Mouse (Mus musculus) adrenal gland, adult 8-10 months (tissue): ENCODE data around the gene Taf3. TPM values are rescaled to one million over a fixed set of nuclear protein-coding genes. Genes with fewer than 3 reads are reported as not detected.

Source experiments
- DNase-seq: peaks from one replicate; pipeline ENCODE4 v3.0.0; 2022
- total RNA-seq, 4 experiments: library from RNA; stranded (reverse); gene quantifications; 2 replicates each; pipeline ENCODE4 v1.2.4; 2022

Gene Taf3
- 10 to 100 TPM; 11.8 to 12.7 (median 12.4) TPM for total RNA-seq

DNA sequence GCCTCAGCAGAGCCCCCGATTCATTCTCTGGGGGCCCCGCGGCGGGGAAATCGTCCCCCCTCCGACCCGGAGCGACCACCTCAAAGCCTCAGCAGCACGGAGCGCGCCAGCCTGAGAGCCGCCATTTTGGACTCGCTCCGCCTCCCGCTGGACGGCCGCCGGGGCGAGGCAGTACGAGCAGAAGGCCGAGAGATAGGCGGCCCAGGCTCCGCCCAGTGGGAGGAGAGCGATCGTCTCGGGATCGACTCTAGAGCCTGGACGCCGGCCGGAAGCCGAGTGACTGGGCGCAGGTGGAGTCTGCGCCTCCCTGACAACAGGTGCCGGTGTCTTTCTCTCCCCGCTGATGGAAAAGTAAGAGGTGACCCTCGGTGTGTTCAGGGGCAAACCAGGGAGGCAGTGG lies at the start of gene Taf3:
Gene Taf3, minus strand, starts transcription at position 136 of the 400 bp plus-strand sequence.
- peak; percentile 90 for DNase-seq

DNA sequence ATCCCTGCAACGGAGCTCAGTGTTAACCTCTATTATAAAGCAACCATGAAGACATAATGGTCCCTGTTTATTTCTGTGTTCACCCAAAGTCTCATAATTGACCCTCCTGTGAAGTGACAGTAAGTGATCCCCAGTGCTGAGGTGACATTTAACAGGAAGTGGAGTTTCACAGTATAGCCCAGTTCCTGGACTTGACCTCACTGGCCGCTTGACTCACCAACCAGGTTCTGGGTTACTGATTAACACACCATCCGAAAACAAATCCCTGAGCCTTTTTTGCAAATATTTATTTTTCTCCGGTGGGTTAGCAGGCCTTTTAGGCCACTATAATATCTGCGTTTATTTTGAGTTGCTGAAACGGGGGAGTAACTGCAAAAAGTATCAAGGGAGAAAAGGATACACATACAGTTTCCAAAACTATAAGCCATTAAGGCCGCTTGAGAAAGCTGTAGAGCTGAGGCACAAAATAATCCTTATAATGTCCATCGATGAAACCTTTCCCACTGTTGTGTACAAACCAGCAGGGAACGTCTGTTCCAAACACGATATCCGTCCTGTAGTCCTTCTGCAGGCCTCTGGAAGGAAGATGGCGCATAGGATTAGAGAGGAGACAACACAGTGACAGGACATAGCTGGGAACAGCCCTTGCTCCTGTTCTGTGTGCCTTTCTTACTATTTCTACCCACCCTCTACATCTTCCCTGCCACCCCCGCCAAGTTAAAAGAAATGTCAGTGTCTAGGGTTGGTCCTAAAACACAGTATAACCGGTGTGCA lies 46.1 kb upstream of the Taf3 start:
- DNase-seq: no peak

DNA sequence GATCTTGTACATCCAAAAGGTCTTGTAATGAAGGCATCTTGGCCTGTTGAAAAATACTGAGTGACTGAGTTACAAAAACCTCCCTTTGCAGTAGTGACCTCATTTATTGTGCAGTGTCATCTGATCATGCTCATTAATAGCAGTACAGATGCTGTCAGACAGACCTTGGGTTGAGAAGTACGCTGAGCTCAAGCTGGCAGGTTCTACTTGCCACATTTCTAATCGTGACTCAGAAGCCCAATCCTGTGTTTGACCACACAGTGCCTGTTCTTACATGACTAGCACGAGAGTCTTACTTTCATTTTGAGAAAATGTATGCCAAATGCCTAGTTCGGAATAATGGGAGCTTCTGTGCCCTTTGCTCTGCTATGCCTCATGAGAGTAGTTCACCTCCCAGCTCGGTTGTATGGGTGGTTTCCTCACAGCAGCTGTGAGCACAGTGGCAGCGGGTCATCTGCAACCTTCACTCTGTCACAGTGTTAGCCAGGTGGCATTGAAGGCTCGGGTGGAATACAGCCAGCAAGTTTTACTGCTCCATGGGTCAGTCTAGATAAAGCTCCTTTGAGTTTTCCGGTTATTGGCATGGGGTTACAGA lies 39.0 kb upstream of the Taf3 start:
- peak; percentile 47 for DNase-seq

DNA sequence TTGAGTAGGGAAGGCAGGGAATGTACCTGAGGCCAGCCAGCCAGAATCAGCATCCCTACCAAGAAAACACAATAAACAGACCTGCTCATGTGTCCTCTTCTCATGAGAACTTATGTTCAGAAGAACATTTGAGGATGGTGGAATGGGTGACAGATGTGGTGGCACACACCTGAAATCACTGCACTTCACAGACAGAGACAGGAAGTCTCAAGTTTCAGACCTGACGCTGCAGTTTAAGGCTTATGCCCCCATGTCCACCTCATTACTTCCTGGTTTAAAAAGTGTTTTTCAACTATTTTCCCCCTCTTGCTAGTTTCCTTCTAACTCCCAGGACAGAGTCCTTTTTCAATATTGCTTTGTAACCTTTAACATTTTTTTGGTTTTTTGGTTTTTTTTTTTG lies 34.3 kb upstream of the Taf3 start:
- DNase-seq: no peak

DNA sequence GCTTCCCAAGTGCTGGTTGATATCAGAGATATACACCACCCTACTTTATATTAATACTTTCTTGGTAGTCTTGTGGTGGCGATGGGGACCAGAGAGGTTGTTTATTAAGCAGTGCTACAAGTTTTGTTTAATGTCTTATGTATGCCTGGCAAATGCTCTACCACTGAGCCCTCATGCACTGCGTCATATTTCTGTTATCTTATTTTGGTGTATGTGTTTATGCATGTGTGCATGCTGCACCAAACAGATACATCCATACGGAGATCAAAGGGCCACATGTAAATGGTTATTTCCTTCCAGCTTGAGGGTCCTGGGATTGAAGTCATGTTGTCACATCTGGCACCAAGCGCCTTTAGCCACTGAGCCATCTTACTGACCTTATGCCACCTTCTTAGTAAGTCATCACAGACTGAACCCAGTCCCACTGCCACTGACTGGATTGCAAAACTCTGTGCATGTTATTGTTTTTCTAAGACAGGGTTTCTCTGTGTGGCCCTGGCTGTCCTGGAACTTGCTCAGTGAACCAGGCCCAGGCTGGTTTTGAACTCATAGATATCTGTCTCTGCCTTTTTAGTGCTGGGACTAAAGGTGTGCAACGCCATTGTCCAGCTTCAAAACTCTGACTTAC lies 33.2 kb upstream of the Taf3 start:
- no peak for DNase-seq

DNA sequence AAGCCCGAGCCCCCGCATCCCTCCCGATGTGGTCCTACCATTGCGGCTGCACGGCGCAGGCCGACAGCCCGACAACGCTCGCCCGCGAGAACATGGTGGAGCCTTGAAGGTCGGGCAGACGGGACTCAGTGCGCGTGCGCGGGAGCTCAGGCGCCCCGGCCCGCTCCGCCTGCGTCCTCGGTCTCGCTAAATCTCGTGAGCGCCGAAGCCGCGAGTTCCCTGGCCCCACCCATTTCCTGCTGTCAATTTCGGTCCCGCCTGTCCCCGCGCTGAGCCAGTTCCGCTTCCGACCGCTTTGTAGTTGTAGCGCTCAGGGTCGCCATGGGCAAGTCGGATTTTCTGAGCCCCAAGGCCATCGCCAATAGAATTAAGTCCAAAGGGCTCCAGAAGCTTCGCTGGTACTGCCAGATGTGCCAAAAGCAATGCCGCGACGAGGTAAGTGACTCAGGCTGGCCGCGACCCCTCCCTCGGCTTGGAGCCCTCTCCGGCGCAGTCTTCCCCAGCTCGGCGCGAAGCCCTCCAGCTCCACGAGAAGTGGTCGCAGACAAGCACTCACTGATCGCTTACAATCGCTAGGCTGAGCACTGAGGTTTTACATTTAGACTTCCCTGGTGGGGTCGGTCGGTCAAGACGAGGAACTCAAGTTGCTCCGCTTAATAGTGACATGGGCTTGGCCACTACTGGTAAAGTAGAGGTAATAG lies 32.1 kb upstream of the Taf3 start, which contains the start of the genes Atp5c1 and Kin:
Gene Atp5c1, minus strand, starts transcription at position 201 of the 701 bp plus-strand sequence.
Gene Kin, plus strand, starts transcription at position 284 of the 701 bp plus-strand sequence.
- peak; percentile 96 for DNase-seq

DNA sequence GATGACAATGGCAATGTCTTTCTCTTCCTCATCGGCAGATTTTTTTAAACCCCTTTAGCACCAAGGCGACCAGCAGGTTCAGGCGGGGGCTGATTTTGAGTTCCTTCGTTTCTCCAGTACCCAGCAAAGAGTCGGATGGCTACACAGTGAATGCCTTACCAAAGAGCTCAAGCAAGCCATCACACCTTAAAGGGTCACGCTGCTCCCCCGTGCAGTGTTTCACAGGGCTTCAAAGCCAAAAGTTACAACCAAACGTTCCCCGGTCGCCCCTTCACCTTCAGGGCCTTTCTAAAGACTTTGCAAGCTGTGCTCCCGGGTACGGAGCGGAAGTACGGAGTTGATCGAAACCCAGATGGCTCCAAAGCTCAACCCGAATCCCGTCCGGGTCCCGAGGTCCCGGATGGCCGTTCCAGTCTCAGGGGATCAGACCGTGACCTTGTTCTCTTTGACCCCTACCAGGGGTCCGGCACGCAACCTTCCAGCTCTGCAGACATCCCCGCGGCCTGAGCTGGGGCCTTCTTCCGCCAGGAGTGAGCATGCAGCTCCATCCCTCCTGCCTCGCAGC lies 31.4 kb upstream of the Taf3 start:
- no peak for DNase-seq

DNA sequence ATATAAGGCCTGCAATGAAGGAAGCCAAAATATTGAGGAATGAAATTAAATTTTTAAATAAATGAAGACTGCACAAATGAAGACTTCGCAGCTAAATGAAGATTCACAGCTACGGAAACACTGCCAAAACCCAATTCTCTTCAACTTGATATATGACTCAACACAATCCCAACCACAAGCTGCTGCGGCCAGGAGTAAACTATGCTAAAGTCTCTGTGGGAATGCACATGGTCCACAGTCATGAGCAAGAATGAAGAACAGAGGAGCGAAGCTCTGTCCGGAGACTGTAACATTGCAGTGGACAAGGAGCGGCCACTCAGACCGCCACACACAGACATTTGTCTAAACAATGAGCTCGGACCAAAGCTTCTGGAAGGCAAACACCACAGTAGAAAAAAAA lies 28.3 kb upstream of the Taf3 start:
- DNase-seq: no peak

DNA sequence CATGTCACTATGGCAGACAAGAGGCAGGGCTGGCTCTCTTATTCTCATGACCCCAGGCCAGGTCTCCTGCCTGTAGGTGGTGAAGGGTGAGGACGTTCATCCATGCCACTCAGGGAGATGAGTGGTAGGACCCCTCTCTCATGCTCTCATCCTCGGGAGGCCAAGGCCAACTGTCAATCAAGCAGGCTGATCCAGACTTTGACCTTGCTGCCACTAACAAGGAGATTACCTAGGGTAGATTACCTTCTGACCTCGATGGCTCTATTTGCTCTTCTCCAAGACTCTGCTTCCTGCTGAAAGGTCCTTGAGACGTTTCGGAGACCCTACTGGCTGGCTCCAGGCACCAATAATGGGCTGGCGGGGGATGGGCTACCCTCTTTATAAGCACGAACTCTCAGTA lies 26.1 kb upstream of the Taf3 start:
- DNase-seq: no peak

DNA sequence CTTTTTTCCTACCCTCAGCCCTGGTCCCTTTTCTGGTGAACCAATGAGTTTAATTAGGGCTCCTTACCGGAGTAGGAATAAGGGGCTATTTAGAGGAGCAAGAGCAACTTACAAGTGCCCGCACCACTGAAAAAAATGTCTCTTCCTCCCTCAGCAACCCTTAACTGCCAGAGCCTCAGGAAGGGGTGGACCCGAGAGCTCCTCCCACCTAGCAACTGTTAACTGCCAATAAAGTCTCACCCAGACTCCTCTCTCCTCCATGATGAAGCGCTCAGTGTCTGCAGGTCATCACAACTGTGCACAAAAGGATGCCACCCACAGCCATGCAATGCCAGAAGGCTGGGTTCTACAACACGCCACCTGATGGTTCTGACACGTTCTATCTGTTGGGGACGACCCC lies 23.4 kb upstream of the Taf3 start:
- DNase-seq: no peak

DNA sequence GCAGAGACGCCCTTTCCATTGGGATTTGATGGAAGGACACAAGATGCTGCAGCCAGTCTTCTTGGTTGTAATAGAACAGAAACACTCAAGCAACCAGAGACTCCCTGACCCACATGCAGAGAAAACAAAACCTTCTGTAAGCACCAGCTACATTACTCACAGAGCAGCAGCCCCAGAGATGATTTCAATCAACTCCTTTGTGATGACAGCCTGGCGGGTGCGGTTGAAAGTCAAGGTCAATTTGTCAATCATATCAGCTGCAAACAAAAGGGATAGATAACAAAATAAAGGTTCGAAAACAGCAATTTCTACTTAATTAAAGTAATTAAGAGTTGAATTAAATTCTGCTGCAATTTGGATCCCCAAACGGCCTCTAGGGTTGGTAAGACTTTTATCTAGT lies 10.4 kb upstream of the Taf3 start:
- DNase-seq: peak; percentile 39

DNA sequence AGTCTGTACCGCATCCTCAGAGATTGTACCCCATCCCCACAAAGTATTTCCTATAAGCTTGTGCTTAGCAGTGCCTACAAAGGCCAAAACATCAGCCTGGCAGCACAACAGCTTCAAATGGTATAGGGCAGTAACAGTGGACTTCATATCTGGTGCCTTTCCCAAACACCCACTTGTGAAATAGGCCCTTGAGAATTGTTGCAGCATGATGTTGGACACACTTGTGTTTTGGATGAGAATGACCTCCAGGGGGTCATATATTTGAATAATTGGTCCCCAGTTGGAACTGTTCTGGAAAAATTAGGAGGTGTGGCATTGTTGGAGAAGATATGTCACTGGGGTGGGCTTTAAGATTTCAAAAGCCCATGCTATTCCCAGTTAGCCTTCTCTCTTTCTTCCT lies 3.6 kb upstream of the Taf3 start:
- DNase-seq: no peak

DNA sequence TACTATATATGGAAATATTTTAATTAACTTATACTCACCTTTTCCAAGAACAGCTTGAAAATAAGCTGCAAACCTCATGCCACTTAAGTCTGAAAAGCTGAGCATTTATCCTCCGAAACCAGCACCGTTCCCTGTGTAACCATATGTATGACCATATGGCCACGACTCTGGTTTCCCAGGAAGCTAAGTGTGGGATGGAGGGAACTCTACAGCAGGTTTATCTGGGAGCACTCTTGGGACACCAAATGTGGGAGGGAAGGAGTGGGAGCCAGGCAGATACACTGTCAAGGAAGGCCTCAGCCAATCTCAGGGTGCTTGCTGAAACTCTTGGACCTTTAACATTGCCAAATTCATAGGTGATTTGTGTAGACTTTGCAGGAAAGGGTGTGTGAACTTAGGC lies 2.5 kb upstream of the Taf3 start:
- no peak for DNase-seq

DNA sequence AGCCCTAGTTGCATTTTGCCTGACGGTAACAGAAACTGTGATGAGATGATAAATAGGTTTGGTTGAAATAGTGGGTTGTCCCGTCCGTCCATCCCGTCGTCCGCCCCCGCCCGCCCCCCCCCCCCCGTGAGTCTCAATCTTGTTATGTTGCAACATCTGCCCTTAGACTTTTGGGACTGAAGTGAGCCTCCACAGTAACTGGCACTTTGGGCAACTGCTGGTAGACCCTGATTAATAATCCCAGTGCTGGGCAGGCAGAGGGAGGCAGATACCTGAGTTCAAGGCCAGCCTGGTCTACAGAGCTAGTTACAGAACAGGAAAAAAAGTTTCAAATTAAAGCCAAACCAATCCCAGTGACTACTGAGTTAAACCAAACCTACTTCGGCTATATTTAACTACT lies 1.1 kb upstream of the Taf3 start:
- no peak for DNase-seq

DNA sequence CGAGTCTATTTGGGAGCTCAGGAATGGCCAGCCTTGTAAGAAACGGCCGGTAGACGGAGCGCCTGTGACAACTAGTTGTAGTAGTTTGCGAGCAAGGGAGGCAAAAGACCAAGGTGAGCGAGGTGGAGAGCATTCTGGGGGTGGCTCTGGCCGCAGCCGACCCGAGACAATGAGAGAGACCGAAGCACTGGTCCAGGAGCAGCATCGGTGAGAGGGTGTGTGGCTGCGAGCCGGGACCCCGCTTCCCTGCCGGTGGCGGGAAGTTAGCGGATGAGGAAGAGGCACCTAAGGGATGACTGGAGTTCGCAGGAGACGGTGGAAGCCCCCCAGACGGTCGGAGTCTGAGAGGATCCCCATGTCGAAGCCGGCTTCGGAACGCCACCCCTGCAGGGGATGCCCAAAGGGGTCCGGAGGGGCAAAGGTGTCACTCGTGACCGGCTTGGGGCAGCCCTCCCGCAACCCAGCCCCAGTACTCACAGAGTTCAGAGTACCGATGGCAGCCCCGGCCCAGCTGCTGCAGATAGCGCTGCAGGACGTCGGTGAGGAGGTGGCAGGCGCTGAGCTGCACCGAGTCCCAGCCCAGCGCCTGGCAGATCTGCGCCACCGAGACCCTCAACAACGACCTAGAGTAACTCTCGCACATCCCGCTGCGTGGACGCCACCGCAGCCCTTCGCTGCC lies 499 bp downstream of the Taf3 start:
- peak; percentile 17 for DNase-seq

DNA sequence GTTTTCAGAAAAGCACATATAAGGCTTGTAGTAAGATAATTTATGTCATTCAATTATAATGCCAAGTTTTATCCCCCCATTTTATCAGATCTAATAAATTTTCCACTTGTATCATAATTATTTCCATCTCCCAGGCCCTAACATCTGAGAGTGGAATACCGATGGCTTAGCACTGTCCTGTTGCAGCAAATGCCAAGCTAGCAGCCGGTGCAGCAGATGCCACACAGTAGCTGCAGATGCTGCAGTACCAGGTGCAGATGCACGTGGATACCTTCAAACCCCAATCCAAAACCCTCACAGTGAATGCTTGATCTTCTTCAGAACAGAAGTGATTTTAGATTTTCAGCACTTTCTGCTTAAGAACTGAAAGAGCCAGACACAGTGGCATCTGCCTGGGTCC lies 13.4 kb downstream of the Taf3 start:
- no peak for DNase-seq

DNA sequence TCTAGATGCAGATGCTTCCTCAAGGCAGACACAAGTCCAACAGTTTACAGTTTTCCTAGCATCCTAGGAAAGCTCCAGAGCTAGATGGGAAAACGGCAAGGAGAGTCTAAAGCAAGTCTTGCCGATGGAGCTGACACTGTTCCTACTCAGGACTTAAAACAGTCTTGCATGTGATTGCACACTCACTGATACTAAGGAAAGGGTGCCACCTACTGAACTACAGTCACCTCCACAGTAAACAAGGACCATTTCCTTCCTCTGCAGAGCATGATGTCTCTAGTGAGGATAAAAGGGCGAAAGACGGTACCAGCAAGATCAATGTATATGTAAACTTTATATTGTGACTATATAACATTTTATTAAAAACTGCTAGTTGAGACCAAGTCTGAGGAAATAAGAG lies 14.7 kb downstream of the Taf3 start:
- no peak for DNase-seq

DNA sequence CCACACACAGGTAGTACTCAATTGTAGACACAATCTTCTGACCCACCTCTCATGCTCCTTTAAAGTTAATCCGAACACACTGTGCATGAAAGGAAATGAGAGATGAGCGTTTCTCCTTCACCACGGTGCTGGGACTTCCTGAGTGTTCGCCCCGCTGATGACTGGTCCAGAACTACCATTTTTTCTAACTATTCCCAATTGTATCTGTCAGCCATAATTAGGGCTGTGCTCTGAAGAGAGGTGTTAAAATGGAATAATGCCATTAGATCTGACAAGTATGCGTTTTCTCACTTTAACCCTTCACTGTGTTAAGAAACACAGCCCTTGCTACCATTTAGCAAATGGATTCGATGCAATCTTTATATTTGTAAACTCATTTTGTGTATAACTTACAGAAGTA lies 18.6 kb downstream of the Taf3 start:
- no peak for DNase-seq

DNA sequence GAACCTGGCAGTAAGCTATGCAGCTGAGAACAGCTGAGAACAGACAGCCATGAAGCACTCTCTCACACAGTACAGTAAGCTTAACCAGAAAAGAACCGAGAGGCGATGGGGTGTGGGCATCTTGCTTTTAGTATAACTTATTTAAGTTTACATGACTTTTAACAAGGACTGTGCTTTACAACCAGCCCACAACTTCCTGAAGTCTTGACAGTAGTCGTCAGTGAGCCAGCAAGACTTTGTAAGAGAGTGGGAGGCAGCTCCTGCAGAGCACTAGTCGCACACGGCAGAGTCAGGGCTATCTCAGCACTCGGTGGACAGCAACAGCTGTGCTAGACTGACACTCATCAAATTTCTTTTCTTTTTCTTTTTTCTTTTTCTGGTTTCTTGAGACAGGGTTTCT lies 24.1 kb downstream of the Taf3 start:
- DNase-seq: no peak

DNA sequence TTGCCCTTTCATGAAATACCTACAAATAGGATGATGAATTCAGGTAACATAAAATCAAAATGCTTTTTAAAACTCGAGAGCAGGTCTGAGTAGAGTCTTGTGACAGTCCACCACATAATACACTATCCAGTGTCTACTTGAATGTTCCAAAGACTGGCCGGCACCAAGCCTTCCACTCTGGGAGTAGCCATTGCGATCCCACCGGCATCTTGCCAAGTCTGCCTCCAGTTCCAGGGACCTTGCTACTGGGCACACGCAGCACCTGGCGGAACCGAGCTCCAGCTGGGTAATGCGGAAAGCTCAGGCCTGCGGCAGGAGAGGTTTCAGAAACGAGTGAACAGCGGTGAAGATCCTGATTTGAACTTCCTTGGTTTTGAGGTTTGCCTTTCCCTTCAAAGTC lies 27.1 kb downstream of the Taf3 start:
- DNase-seq: no peak

DNA sequence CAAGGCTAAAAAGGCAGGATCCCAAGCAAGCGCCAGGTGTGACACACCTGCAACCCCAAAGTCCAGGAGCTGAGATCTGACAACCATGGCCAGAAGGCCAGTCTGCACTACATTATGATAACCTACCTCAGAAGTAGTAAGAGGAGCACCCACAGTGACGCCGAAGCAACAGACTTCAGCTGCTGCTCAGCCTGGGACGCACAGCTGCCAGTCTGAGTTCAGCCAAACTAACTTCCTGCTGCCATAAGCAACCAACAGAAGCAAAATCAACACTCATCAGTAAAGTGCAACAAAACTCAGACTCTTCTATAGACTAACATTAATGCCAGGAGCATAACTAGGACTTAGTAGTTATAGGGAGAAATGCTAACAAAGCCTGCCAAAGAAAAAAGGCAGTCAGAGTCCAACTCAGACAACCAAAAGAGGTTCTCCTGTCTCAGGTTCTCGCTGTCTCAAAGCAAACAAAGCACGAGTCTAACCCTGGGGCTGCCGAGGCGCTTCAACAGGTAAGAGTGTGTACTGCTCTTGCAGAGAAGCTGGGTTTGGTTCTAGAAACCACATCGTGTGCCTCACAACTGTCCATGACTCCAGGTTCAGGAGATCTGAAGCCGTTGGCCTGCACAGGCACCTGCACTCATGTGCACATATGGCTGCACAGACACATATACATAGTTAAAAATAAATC lies 33.3 kb downstream of the Taf3 start:
- DNase-seq: no peak
